8 mouse cellular contexts compared by ENCODE assay signal in the genomic region with DNA sequence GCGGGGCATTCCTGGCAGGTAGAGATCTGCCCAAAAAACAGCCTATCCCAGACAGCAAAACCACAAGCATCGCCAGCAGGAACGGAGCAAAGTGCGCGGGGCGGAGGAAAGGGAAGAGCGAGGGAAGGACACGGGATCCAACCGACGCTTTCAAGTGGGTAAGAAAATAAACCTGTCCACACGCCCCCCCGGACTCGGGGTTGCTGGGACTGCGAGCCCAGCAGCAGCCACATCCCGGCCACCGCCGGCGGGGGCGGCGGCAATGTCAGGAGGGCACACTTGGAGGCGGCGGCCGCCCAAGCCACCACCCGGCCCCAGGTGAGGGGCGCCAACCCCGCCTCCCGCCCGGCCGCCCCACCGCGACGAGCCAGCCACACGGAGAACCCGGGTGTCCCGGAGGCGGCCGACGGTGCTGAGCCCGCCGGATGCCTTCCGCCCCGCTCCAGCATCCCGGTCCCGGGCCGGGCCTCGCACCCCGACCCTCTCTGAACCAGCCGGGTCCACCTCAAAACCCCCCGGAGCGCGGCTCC. TPM values are rescaled to one million over a fixed set of nuclear protein-coding genes. Genes with fewer than 3 reads are reported as not detected.
DNase-seq lines count a peak whose midpoint lies in the region; ATAC-seq and TF ChIP-seq lines count a peak whose summit lies in the region.

No protein-coding gene starts in this region.

- H3K4me3 ChIP-seq in heart, embryonic 10.5 days, result peak overlapping the region; percentile 95
- peak overlapping the region; percentile 97 for H3K4me3 ChIP-seq in bone marrow macrophage, adult 2 months (ENCODE audit: insufficient read depth, low read length)
- peak overlapping the region; percentile 86 for H3K4me3 ChIP-seq in forebrain, embryonic 13.5 days
- H3K4me3 ChIP-seq in intestine, embryonic 14.5 days (ENCODE audit: low read depth, low read length), result peak overlapping the region; percentile 81
- peak overlapping the region; percentile 96 for H3K4me3 ChIP-seq in limb, embryonic 10.5 days

- no peaks in the 10 kb centered on the region for H3K36me3 ChIP-seq in heart, embryonic 10.5 days
- no peaks in the 10 kb centered on the region for H3K36me3 ChIP-seq in forebrain, embryonic 13.5 days (ENCODE audit: poor library complexity, severe bottlenecking)
- no peaks in the 10 kb centered on the region for H3K36me3 ChIP-seq in intestine, embryonic 14.5 days (ENCODE audit: control insufficient read depth, insufficient read depth, low read length)
- no peaks in the 10 kb centered on the region for H3K36me3 ChIP-seq in limb, embryonic 10.5 days

- peak overlapping the region; percentile 93 for H3K27ac ChIP-seq in heart, embryonic 10.5 days
- H3K27ac ChIP-seq in bone marrow macrophage, adult 2 months (ENCODE audit: insufficient read depth, low read depth, low read length), result no peak overlapping the region
- H3K27ac ChIP-seq in forebrain, embryonic 13.5 days, result peak overlapping the region; percentile 19; the same call in 1 of the 2 replicates
- no peak overlapping the region; the same call in 1 of the 2 replicates for H3K27ac ChIP-seq in intestine, embryonic 14.5 days (ENCODE audit: low read depth)
- peak overlapping the region; percentile 93 for H3K27ac ChIP-seq in limb, embryonic 10.5 days

- TF ChIP-seq POLR2A in bone marrow macrophage, adult 2 months (IDR thresholded peaks at IDR 0.05; ENCODE audit: borderline replicate concordance, low read depth, low read length), result no peak

- peak overlapping the region; percentile 94 for H3K4me2 ChIP-seq in forebrain, embryonic 13.5 days
- H3K4me2 ChIP-seq in intestine, embryonic 14.5 days (ENCODE audit: low read length), result peak overlapping the region; percentile 98

- H3K27me3 ChIP-seq in heart, embryonic 10.5 days (ENCODE audit: insufficient read depth, poor library complexity, severe bottlenecking), result no peaks in the 10 kb centered on the region; the same call in 1 of the 2 replicates
- no peaks in the 10 kb centered on the region for H3K27me3 ChIP-seq in forebrain, embryonic 13.5 days
- no peaks in the 10 kb centered on the region for H3K27me3 ChIP-seq in intestine, embryonic 14.5 days (replicated peaks; ENCODE audit: control insufficient read depth, insufficient read depth, low read length)
- no peaks in the 10 kb centered on the region for H3K27me3 ChIP-seq in limb, embryonic 10.5 days (ENCODE audit: low read depth, poor library complexity, severe bottlenecking)

- no peaks in the 10 kb centered on the region for H3K9me3 ChIP-seq in heart, embryonic 10.5 days
- H3K9me3 ChIP-seq in forebrain, embryonic 13.5 days (replicated peaks), result no peaks in the 10 kb centered on the region
- H3K9me3 ChIP-seq in intestine, embryonic 14.5 days (ENCODE audit: control insufficient read depth, low read length), result no peaks in the 10 kb centered on the region
- no peaks in the 10 kb centered on the region for H3K9me3 ChIP-seq in limb, embryonic 10.5 days (replicated peaks)

- H3K9ac ChIP-seq in forebrain, embryonic 13.5 days, result peak overlapping the region; percentile 85
- H3K9ac ChIP-seq in intestine, embryonic 14.5 days (ENCODE audit: low read length), result peak overlapping the region; percentile 85

- WGBS in heart, embryonic 10.5 days, result under 1% methylated on average over 42 of the region's 51 CpGs
- WGBS in forebrain, embryonic 13.5 days, result under 1% methylated on average over 49 of the region's 51 CpGs
- WGBS in intestine, embryonic 14.5 days, result 1% methylated on average over 39 of the region's 51 CpGs
- WGBS in limb, embryonic 10.5 days, result under 1% methylated on average over 51 of the region's 51 CpGs

- ATAC-seq in forebrain, embryonic 13.5 days, result peak; percentile 85
- ATAC-seq in intestine, embryonic 14.5 days (replicated peaks; ENCODE audit: low FRiP score, low TSS enrichment, low read depth), result peak; percentile 85
- ATAC-seq in megakaryocyte-erythroid progenitor cell, adult 5-6 weeks (replicated peaks; ENCODE audit: low FRiP score, low TSS enrichment, poor library complexity, severe bottlenecking), result peak; percentile 7

- TF ChIP-seq CTCF in bone marrow macrophage, adult 2 months (IDR thresholded peaks at IDR 0.05; ENCODE audit: low read depth, low read length), result no peak

- H3K4me1 ChIP-seq in heart, embryonic 10.5 days, result peaks cover 8% of the 10 kb centered on the region; the same call in 1 of the 2 replicates
- H3K4me1 ChIP-seq in bone marrow macrophage, adult 2 months (ENCODE audit: control insufficient read depth, insufficient read depth, low read length), result no peaks in the 10 kb centered on the region
- peaks cover 7% of the 10 kb centered on the region for H3K4me1 ChIP-seq in forebrain, embryonic 13.5 days
- H3K4me1 ChIP-seq in intestine, embryonic 14.5 days (replicated peaks; ENCODE audit: control insufficient read depth, insufficient read depth, low read length), result no peaks in the 10 kb centered on the region
- peaks cover 10% of the 10 kb centered on the region for H3K4me1 ChIP-seq in limb, embryonic 10.5 days

- no peak for DNase-seq in heart, embryonic 10.5 days (ENCODE audit: low spot score)
- no peak for DNase-seq in heart, adult 11 months
- peak; percentile 80 for DNase-seq in intestine, embryonic 14.5 days (ENCODE audit: low spot score)
- no peak for DNase-seq in limb, embryonic 10.5 days (ENCODE audit: low spot score)
- peak; percentile 56 to 82 for DNase-seq in spleen, postnatal 4 days (ENCODE audit: low spot score in 2 of 2)

RNA-seq across cellular contexts. Expression of a gene that starts 0.8 kb away (rescaled TPM):
- 28.1 and 58.9 TPM in 2 replicates for polyA plus RNA-seq in heart, embryonic 10.5 days (2016; fragmentation: Nextera tagmentation; extraction: Ambion mirVana)
- 25.4 and 29.9 TPM in 2 replicates for polyA plus RNA-seq in bone marrow macrophage, adult 2 months (2012; ENCODE audit: insufficient read depth, insufficient read length, missing spikeins)
- polyA plus RNA-seq in forebrain, embryonic 13.5 days (2015; fragmentation: Nextera tagmentation; extraction: Ambion mirVana), result 19.2 and 21.3 TPM in 2 replicates
- 18.9 and 19.9 TPM in 2 replicates for polyA plus RNA-seq in intestine, embryonic 14.5 days (2014; fragmentation: Nextera tagmentation; extraction: Ambion mirVana)
- polyA plus RNA-seq in limb, embryonic 10.5 days (2016; fragmentation: Nextera tagmentation; extraction: Ambion mirVana), result 9.0 and 12.5 TPM in 2 replicates
- 124 and 164 TPM in 2 replicates for total RNA-seq in megakaryocyte-erythroid progenitor cell, adult 5-6 weeks (2014; fragmentation: Nextera tagmentation)
- 256 and 334 TPM in 2 replicates for total RNA-seq in megakaryocyte-erythroid progenitor cell, adult 5-6 weeks (2017)

Comparison
In these comparisons a context has a peak if more than half of its experiments do, and no peak if none do; other contexts are left out.
1. DNase-seq: peak in intestine, embryonic 14.5 days (single experiment) and spleen, postnatal 4 days (2 of 2); none in heart, embryonic 10.5 days (single experiment), heart, adult 11 months (single experiment) and limb, embryonic 10.5 days (single experiment).
2. H3K27ac ChIP-seq: peak in heart, embryonic 10.5 days (single experiment), forebrain, embryonic 13.5 days (single experiment) and limb, embryonic 10.5 days (single experiment); none in bone marrow macrophage, adult 2 months (single experiment) and intestine, embryonic 14.5 days (single experiment).
3. ATAC-seq: peak in every context shown above with its lines; median percentile 85 in forebrain, embryonic 13.5 days; 85 in intestine, embryonic 14.5 days; 7 in megakaryocyte-erythroid progenitor cell, adult 5-6 weeks.
4. Peak in every context shown above with its lines, with median percentiles within 50 percentile points of each other: H3K4me3 ChIP-seq.